Mouse (Mus musculus): ENCODE measurements at regions not wholly inside any gene's neighbourhood (a gene's known extent, or its start where the extent isn't known, plus 50 kb on each side); places are given as distances from the start of the nearest gene placed in this dataset.
A peak's percentile ranks its signal among the peaks of the same experiment; 100 is the strongest.

DNA sequence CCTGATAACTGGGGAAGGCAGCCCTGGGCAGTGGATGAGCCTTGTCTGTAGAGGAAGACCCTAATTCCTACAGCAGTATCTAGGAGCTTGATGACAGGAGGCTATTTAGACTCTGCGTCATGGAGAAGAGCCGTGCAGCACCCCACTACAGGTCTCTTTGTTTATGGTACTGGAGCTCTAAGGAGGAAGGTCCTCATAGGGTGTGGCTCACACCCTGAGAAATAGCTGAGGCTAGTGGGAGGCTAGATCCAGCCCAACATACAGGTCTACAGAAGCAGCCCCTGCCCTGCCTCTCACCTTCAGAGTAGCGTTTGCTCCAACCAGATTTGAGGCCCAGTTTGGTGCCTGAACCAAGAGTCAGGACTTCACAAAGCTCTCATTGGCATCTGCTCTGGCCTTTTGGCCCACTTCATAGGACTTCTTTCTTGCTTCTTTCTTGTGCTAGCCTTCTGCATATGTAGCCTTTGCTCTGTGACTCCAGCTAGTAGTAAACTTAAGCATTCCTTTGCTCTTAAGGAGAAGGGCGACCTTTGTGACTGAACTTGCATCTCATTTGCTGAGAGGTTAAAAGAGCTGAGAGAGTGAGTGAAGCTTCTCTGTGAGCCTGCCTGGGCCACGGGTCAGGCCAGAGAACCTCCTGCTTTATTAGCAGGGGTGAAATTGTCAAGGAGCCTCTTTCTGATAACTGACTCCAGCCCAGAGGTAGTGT, 967.2 kb downstream of the 4930447A16Rik start:
- Histone ChIP-seq H3K36me3 (ENCODE audit: insufficient read depth, low read length) (no peaks in the 10 kb centered on the region), H3K27me3 (ENCODE audit: insufficient read depth, low read length) (no peaks in the 10 kb centered on the region; the same call in 1 of the 2 replicates), H3K4me1 (replicated peaks; ENCODE audit: low read depth, low read length) (peaks cover 60% of the 10 kb centered on the region), H3K9me3 (ENCODE audit: low read length) (no peaks in the 10 kb centered on the region), H3K4me3 (replicated peaks; ENCODE audit: low read length) (0 out of 2 replicates have a peak overlapping the region, but pooled peaks have one; percentile 0)
- TF ChIP-seq NANOG (IDR thresholded peaks at IDR 0.05; ENCODE audit: borderline replicate concordance, low read length) (no peak), POU5F1 (IDR thresholded peaks at IDR 0.05; ENCODE audit: borderline replicate concordance, low read length) (no peak), CTCF (conservative IDR thresholded peaks at IDR 0.05; ENCODE audit: low read length) (no peak)

DNA sequence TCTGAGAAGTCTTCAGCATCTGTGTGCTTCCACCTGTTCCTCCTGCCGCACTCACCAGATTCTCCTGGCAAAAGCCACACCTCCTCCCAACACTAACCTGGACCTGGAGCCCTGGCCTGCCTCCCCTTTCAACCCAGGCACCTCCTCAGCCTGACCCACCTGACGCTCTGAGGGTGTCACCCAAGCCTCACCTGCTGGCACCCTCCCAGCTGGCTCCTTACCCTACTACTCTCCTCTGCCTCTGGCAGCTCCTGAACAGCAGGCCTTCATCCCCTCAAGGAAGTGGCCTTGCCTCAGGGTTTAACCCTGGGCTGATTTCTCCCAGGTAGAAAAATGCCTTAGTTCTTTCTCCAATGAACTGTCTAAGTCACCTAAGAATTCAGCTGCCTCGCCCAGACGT, 973.5 kb downstream of the 4930447A16Rik start:
- TF ChIP-seq CTCF (conservative IDR thresholded peaks at IDR 0.05; ENCODE audit: low read length): no peak
- peaks cover 8% of the 10 kb centered on the region; the same call in 1 of the 2 replicates for H3K9me3 ChIP-seq (ENCODE audit: low read length)

GRCm38 (mm10) chr15:38402762-38403161, 977.4 kb downstream of the 4930447A16Rik start:
- TF ChIP-seq CTCF (conservative IDR thresholded peaks at IDR 0.05; ENCODE audit: low read length) (no peak), POU5F1 (IDR thresholded peaks at IDR 0.05; ENCODE audit: borderline replicate concordance, low read length) (no peak), NANOG (IDR thresholded peaks at IDR 0.05; ENCODE audit: borderline replicate concordance, low read length) (no peak)
- peaks cover 8% of the 10 kb centered on the region; the same call in 1 of the 2 replicates for H3K9me3 ChIP-seq (ENCODE audit: low read length)
- peaks cover 44% of the 10 kb centered on the region for H3K4me1 ChIP-seq (replicated peaks; ENCODE audit: low read depth, low read length)
- no peaks in the 10 kb centered on the region for H3K36me3 ChIP-seq (ENCODE audit: insufficient read depth, low read length)
- H3K4me3 ChIP-seq (replicated peaks; ENCODE audit: low read length): no peak overlapping the region
- 0 out of 2 replicates have a peak, but pooled peaks cover 4% of the 10 kb centered on the region for H3K27me3 ChIP-seq (ENCODE audit: insufficient read depth, low read length)

More for the DNA sequence above, 973.5 kb downstream of the 4930447A16Rik start:
- Histone ChIP-seq H3K4me1 (replicated peaks; ENCODE audit: low read depth, low read length) (peaks cover 24% of the 10 kb centered on the region), H3K27me3 (ENCODE audit: insufficient read depth, low read length) (0 out of 2 replicates have a peak, but pooled peaks cover 4% of the 10 kb centered on the region), H3K36me3 (ENCODE audit: insufficient read depth, low read length) (no peaks in the 10 kb centered on the region), H3K4me3 (replicated peaks; ENCODE audit: low read length) (no peak overlapping the region)

- TF ChIP-seq NANOG (IDR thresholded peaks at IDR 0.05; ENCODE audit: borderline replicate concordance, low read length) (no peak), POU5F1 (IDR thresholded peaks at IDR 0.05; ENCODE audit: borderline replicate concordance, low read length) (no peak), CTCF (conservative IDR thresholded peaks at IDR 0.05; ENCODE audit: low read length) (no peak)
- Histone ChIP-seq H3K9me3 (ENCODE audit: low read length) (peaks cover 8% of the 10 kb centered on the region; the same call in 1 of the 2 replicates), H3K36me3 (ENCODE audit: insufficient read depth, low read length) (no peaks in the 10 kb centered on the region), H3K4me3 (replicated peaks; ENCODE audit: low read length) (no peak overlapping the region), H3K27me3 (ENCODE audit: insufficient read depth, low read length) (0 out of 2 replicates have a peak, but pooled peaks cover 2% of the 10 kb centered on the region), H3K4me1 (replicated peaks; ENCODE audit: low read depth, low read length) (peaks cover 56% of the 10 kb centered on the region)
Measured at GRCm38 (mm10) chr15:38403760-38404375, 978.5 kb downstream of the 4930447A16Rik start.

DNA sequence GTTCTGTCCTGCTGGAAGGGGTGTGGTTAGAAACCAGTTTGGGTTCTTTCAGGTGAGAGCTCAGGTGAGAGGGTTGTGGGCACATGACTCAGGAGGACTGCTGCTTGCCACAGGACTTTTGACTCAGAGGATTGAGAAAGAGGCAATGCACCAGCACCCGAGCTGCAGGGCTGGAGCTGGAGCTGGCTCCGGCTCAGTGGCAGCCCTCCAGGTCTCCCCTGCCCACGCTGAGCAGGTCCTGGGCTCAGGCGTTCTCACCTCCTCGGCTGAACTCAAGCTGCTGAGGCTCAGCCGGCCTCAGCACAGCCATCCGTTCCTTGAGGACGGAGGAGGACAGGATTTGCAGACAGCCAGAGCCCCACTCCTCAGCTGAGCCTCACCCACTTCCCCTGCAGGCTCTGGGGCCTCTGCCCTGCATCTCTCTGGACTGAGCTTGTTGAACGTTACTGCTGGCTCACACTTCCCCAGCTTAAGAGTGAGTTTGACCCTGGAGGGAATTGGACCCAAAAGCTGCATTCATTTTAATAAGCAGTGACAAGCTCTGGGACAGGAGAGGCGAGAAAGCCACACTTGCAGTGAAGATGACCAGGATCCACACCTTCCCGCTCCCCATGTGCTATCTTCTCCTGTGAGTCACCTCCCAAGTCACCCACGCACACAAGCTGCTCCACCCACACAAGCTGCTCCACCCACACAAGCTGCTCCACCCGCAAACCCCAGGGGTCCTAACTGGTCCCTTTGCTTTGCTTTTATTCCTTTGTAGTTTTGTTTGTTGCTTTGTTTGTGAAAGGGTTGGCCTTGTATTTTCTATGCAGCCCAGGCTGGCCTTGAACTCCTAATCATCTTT, 981.0 kb downstream of the 4930447A16Rik start:
- Histone ChIP-seq H3K4me1 (replicated peaks; ENCODE audit: low read depth, low read length) (peaks cover 61% of the 10 kb centered on the region), H3K9me3 (ENCODE audit: low read length) (no peaks in the 10 kb centered on the region), H3K27me3 (ENCODE audit: insufficient read depth, low read length) (no peaks in the 10 kb centered on the region), H3K36me3 (ENCODE audit: insufficient read depth, low read length) (no peaks in the 10 kb centered on the region), H3K4me3 (replicated peaks; ENCODE audit: low read length) (peak overlapping the region; percentile 69)
- TF ChIP-seq NANOG (IDR thresholded peaks at IDR 0.05; ENCODE audit: borderline replicate concordance, low read length) (no peak), POU5F1 (IDR thresholded peaks at IDR 0.05; ENCODE audit: borderline replicate concordance, low read length) (no peak), CTCF (conservative IDR thresholded peaks at IDR 0.05; ENCODE audit: low read length) (no peak)

DNA sequence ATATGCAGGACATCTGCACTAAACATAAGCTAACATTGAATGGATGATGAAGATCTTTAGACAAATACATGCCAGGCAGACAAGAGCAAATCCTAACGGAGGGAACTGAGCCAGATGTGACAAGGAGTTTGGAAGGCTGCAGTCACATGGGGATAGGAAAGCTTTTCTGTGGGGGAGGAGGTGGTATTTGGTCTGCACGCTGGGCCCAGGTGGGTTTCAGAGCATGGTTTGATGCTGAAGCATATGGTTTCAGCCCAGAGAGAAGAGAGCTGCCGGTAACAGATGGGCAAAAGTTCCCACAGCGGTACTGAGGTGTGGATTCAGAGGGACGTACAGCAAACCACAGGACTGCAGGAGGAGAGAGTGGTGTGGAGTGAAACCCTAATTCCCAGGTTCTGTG, 982.1 kb downstream of the 4930447A16Rik start:
- peaks cover 61% of the 10 kb centered on the region for H3K4me1 ChIP-seq (replicated peaks; ENCODE audit: low read depth, low read length)

GRCm38 (mm10) chr15:38409168-38409567, 983.8 kb downstream of the 4930447A16Rik start:
- no peak overlapping the region for H3K4me3 ChIP-seq (replicated peaks; ENCODE audit: low read length)
- no peaks in the 10 kb centered on the region for H3K9me3 ChIP-seq (ENCODE audit: low read length)
- no peaks in the 10 kb centered on the region for H3K36me3 ChIP-seq (ENCODE audit: insufficient read depth, low read length)
- peaks cover 50% of the 10 kb centered on the region for H3K4me1 ChIP-seq (replicated peaks; ENCODE audit: low read depth, low read length)
- no peaks in the 10 kb centered on the region for H3K27me3 ChIP-seq (ENCODE audit: insufficient read depth, low read length)
- TF ChIP-seq CTCF (conservative IDR thresholded peaks at IDR 0.05; ENCODE audit: low read length) (no peak), POU5F1 (IDR thresholded peaks at IDR 0.05; ENCODE audit: borderline replicate concordance, low read length) (no peak), NANOG (IDR thresholded peaks at IDR 0.05; ENCODE audit: borderline replicate concordance, low read length) (no peak)

More for the DNA sequence above, 982.1 kb downstream of the 4930447A16Rik start:
- Histone ChIP-seq H3K36me3 (ENCODE audit: insufficient read depth, low read length) (no peaks in the 10 kb centered on the region), H3K27me3 (ENCODE audit: insufficient read depth, low read length) (no peaks in the 10 kb centered on the region), H3K9me3 (ENCODE audit: low read length) (no peaks in the 10 kb centered on the region), H3K4me3 (replicated peaks; ENCODE audit: low read length) (no peak overlapping the region; the same call in 1 of the 2 replicates)
- TF ChIP-seq NANOG (IDR thresholded peaks at IDR 0.05; ENCODE audit: borderline replicate concordance, low read length) (no peak), POU5F1 (IDR thresholded peaks at IDR 0.05; ENCODE audit: borderline replicate concordance, low read length) (no peak), CTCF (conservative IDR thresholded peaks at IDR 0.05; ENCODE audit: low read length) (no peak)

GRCm38 (mm10) chr15:38410462-38410861, 985.1 kb downstream of the 4930447A16Rik start:
- Histone ChIP-seq H3K9me3 (ENCODE audit: low read length) (no peaks in the 10 kb centered on the region), H3K36me3 (ENCODE audit: insufficient read depth, low read length) (no peaks in the 10 kb centered on the region), H3K27me3 (ENCODE audit: insufficient read depth, low read length) (no peaks in the 10 kb centered on the region), H3K4me1 (replicated peaks; ENCODE audit: low read depth, low read length) (peaks cover 39% of the 10 kb centered on the region), H3K4me3 (replicated peaks; ENCODE audit: low read length) (no peak overlapping the region)
- TF ChIP-seq CTCF (conservative IDR thresholded peaks at IDR 0.05; ENCODE audit: low read length) (no peak), POU5F1 (IDR thresholded peaks at IDR 0.05; ENCODE audit: borderline replicate concordance, low read length) (no peak), NANOG (IDR thresholded peaks at IDR 0.05; ENCODE audit: borderline replicate concordance, low read length) (no peak)

Measured in E14TG2a.4 (cell line).